Mouse (Mus musculus) E14TG2a.4 (cell line): Measurements from ENCODE around the gene Foxn3.

Experiments used
- H3K27me3 ChIP-seq: 2 replicates; pipeline ENCODE4 v1.6.1; 2014; ENCODE audit warnings: low read length, control low read depth; ENCODE audit not compliant: insufficient read depth
- H3K36me3 ChIP-seq: 2 replicates; pipeline ENCODE4 v1.6.1; 2014; ENCODE audit warnings: low read length, control low read depth; ENCODE audit not compliant: insufficient read depth
- H3K4me1 ChIP-seq: replicated peaks from 2 replicates; pipeline ENCODE4 v1.6.1; 2014; ENCODE audit warnings: low read depth, low read length, control low read depth
- H3K4me3 ChIP-seq: replicated peaks from 2 replicates; pipeline ENCODE4 v1.5.1; 2014; ENCODE audit warnings: mild to moderate bottlenecking, low read length
- H3K9me3 ChIP-seq: 2 replicates; pipeline ENCODE4 v1.6.1; 2014; ENCODE audit warnings: low read length, control low read depth
- CTCF ChIP-seq: conservative IDR thresholded peaks from 2 replicates; pipeline ENCODE4 v1.5.1; 2014; ENCODE audit warnings: low read length
- NANOG ChIP-seq: IDR thresholded peaks from 2 replicates; pipeline ENCODE4 v1.6.1; 2014; ENCODE audit warnings: borderline replicate concordance, low read length, mixed read lengths
- POU5F1 ChIP-seq: IDR thresholded peaks from 2 replicates; pipeline ENCODE4 v1.6.1; 2014; ENCODE audit warnings: low read length, borderline replicate concordance

The Foxn3 gene

DNA sequence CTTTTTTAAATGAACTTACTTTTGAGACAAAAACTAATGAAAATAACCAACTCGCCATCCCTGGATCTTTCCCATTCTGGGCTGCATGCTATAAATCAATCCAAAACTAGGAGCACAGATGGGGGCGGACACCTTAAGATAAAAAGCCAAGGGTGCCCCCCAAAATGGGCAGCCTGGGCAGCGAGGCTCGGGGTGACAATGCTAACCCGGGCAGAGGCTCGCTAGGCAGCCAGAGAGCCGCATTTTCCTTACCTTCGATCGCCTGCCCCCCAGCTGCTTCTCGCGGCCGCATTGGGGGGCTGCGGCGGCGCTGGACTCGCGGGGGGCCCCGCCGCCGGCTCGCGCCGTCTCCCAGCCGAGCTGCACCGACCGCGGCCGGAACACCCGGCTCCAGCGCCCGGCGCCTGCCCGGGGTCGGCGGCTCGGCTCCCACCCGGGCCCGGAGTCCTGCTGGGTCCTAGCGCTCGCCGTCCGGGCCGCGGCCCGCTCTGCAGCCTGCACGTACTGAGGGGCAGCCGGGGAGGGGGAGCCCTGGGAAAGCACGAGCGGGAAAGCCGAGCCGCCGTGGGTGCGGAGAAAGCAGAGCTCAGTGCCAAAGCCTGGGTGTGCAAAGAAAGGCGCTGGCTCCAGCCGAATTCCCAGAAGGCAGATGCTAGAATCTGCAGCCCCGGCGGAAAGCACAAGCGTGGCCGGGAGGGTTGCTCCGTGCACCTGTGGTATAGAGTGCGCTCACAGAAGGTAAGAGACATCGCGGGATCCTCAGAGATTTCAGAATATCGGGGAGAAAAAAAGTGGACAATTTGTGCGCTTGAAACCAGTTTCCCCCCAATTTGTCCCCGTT, at the start of gene Foxn3:
TSS of gene Foxn3 (minus strand) at position 364 of the 841 bp plus-strand sequence.
- Histone ChIP-seq H3K9me3 (no peaks in the 10 kb centered on the region), H3K4me1 (peaks cover 35% of the 10 kb centered on the region), H3K4me3 (peak within 1 kb of the TSS; percentile 85), H3K36me3 (no peaks in the 10 kb centered on the region), H3K27me3 (peaks cover 52% of the 10 kb centered on the region)
- TF ChIP-seq CTCF (no peak), NANOG (no peak), POU5F1 (no peak)

DNA sequence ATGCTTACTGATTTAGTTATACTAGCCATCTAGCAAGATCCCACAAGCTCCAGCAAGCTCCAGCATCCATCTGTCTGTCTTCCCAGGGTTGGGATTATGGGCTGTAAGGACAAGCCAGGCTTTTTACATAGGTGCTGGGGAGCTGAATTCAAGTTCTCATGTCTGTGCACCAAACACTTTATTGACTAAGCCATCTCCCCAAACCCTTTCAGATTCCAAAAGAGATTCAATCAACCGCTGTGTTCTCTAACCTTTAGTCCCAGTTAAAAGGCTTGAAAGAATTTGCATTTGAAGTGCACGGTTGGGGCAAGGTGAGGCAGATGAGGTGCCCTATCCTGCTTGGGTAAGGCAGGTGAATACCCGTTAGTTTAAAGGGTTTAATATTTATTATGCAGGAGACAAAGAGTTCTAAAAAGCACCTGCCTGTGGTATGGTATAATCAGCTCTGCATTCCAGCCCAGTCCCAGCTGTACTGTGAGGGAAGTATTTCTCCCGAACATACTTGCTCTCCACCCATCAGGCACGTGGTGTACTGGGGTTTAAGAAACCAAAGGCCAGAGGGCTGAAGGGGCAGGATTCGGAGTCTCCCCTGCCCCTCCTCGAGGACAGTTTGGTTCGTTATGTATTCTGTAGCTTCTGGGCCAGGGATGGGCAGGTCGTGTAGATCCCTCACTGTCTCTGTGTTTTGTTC, 48.9 kb upstream of the Foxn3 start:
- H3K4me1 ChIP-seq: 0 out of 2 replicates have a peak, but pooled peaks cover 5% of the 10 kb centered on the region
- no peaks in the 10 kb centered on the region for H3K9me3 ChIP-seq
- no peak overlapping the region for H3K4me3 ChIP-seq
- H3K36me3 ChIP-seq: no peaks in the 10 kb centered on the region
- H3K27me3 ChIP-seq: peaks cover 19% of the 10 kb centered on the region
- TF ChIP-seq NANOG: no peak
- TF ChIP-seq CTCF: no peak
- TF ChIP-seq POU5F1: no peak

- no peak overlapping the region for H3K4me3 ChIP-seq
- H3K9me3 ChIP-seq: no peaks in the 10 kb centered on the region
- 0 out of 2 replicates have a peak, but pooled peaks cover 5% of the 10 kb centered on the region for H3K4me1 ChIP-seq
- H3K27me3 ChIP-seq: peaks cover 12% of the 10 kb centered on the region
- TF ChIP-seq CTCF (no peak), POU5F1 (no peak), NANOG (no peak)
- H3K36me3 ChIP-seq: no peaks in the 10 kb centered on the region
Measured at GRCm38 (mm10) chr12:99610868-99611267, 47.5 kb upstream of the Foxn3 start.

GRCm38 (mm10) chr12:99610069-99610815, 46.9 kb upstream of the Foxn3 start:
- H3K4me3 ChIP-seq: no peak overlapping the region
- peaks cover 10% of the 10 kb centered on the region for H3K27me3 ChIP-seq
- no peaks in the 10 kb centered on the region for H3K9me3 ChIP-seq
- H3K36me3 ChIP-seq: no peaks in the 10 kb centered on the region
- no peak for TF ChIP-seq CTCF
- TF ChIP-seq NANOG: no peak
- no peak for TF ChIP-seq POU5F1
- 0 out of 2 replicates have a peak, but pooled peaks cover 5% of the 10 kb centered on the region for H3K4me1 ChIP-seq

DNA sequence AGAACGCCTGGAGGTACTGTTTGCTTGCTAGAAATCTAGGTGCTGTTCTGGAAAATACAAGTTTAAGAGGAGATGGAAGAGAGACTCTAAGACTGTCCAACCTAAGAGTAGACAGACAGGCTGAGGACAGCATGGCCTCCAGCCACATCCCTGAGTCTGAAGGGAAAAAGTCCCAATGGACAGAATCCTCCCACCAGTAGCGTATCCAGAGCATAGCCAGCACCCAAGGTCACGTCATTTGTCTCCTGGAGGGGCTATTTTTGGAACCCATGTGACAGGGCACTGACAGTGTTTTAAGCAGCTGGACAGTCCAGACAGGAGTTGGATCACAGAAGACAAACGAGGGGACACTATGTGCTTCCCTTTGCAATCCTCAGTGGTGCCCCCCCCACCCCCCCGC, 46.3 kb upstream of the Foxn3 start:
- H3K4me1 ChIP-seq: 0 out of 2 replicates have a peak, but pooled peaks cover 5% of the 10 kb centered on the region
- peaks cover 8% of the 10 kb centered on the region; the same call in 1 of the 2 replicates for H3K27me3 ChIP-seq
- TF ChIP-seq NANOG (no peak), CTCF (no peak), POU5F1 (no peak)
- H3K9me3 ChIP-seq: no peaks in the 10 kb centered on the region
- no peaks in the 10 kb centered on the region for H3K36me3 ChIP-seq
- no peak overlapping the region for H3K4me3 ChIP-seq

DNA sequence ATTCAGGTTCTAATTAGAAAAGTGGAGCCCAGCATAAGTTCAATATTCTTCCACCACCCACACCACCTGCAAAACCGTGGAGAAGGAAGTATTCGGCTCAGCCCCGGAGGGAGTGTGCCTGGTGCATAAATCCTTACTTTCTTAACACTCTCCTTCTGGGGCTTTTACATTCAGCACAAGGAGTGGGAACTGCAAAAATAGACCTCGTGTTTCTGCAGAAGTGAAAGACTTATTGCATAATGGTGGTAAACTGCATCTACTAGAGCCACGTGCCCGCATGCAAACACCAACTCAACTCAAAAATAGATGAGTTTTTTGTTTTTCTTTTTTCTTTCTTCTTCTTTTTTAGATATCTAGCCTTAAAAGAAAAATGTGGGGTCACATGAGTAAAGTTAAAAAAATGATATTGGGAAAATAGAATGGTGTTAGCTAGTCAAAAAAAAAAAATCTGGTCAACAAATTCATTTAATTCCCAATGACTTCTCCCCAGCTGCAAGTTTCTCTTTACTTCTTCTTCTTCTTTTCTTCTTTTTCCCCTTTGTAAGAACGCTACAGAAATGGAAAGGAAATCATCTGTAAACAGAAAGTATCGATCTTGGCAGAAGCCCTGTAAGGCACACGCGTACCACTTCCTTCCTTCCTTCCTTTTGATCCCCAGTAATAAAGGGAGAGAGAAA, 45.0 kb upstream of the Foxn3 start:
- no peak for TF ChIP-seq POU5F1
- TF ChIP-seq NANOG: no peak
- TF ChIP-seq CTCF: no peak
- no peak overlapping the region for H3K4me3 ChIP-seq
- H3K27me3 ChIP-seq: peaks cover 3% of the 10 kb centered on the region; the same call in 1 of the 2 replicates
- H3K4me1 ChIP-seq: 0 out of 2 replicates have a peak, but pooled peaks cover 5% of the 10 kb centered on the region
- no peaks in the 10 kb centered on the region for H3K9me3 ChIP-seq
- no peaks in the 10 kb centered on the region for H3K36me3 ChIP-seq

GRCm38 (mm10) chr12:99603381-99603780, 40.0 kb upstream of the Foxn3 start:
- Histone ChIP-seq H3K4me3 (no peak overlapping the region), H3K36me3 (no peaks in the 10 kb centered on the region), H3K4me1 (no peaks in the 10 kb centered on the region), H3K27me3 (no peaks in the 10 kb centered on the region), H3K9me3 (no peaks in the 10 kb centered on the region)
- TF ChIP-seq POU5F1 (no peak), NANOG (no peak), CTCF (no peak)
